Mouse (Mus musculus) limb, embryonic 12.5 days (tissue): ENCODE measurements around the gene Crtc3. TPM values are rescaled to one million over a fixed set of nuclear protein-coding genes. Genes with fewer than 3 reads are reported as not detected.

Experiments
- ATAC-seq: fragments of 200-750 bp; cut with Nextera tagmentation; 2 replicates; pipeline ENCODE4 v1.8.0; 2017; ENCODE audit warnings: low read depth, moderate TSS enrichment; ENCODE audit not compliant: insufficient number of reproducible peaks, insufficient read depth, low FRiP score, low TSS enrichment
- H3K27ac ChIP-seq: fragments of 300-500 bp; sonication (generic); 2 replicates; pipeline ENCODE4 v1.5.1; 2016; ENCODE audit warnings: mild to moderate bottlenecking, moderate library complexity
- H3K27me3 ChIP-seq: fragments of 300-500 bp; sonication (generic); 2 replicates; pipeline ENCODE4 v1.6.1; 2016; ENCODE audit warnings: mild to moderate bottlenecking, moderate library complexity
- H3K36me3 ChIP-seq: fragments of 300-500 bp; sonication (generic); 2 replicates; pipeline ENCODE4 v1.6.1; 2016; ENCODE audit warnings: mild to moderate bottlenecking, moderate library complexity
- H3K4me1 ChIP-seq: fragments of 300-500 bp; sonication (generic); replicated peaks from 2 replicates; pipeline ENCODE4 v1.6.1; 2016
- H3K4me2 ChIP-seq: fragments of 300-500 bp; sonication (generic); 2 replicates; pipeline ENCODE4 v1.6.1; 2016; ENCODE audit warnings: mild to moderate bottlenecking, moderate library complexity
- H3K4me3 ChIP-seq: fragments of 300-500 bp; sonication (generic); replicated peaks from 2 replicates; pipeline ENCODE4 v1.5.1; 2016; ENCODE audit warnings: mild to moderate bottlenecking
- H3K9ac ChIP-seq: fragments of 300-500 bp; sonication (generic); replicated peaks from 2 replicates; pipeline ENCODE4 v1.6.1; 2016; ENCODE audit warnings: mild to moderate bottlenecking, moderate library complexity
- H3K9me3 ChIP-seq: fragments of 300-500 bp; sonication (generic); 2 replicates; pipeline ENCODE4 v1.6.1; 2016; ENCODE audit warnings: mild to moderate bottlenecking, moderate library complexity
- WGBS: fragments of 180-500 bp; shearing (Covaris S2); methylation state at CpG from one replicate; pipeline ENCODE4 v1.1.7; 2016; 5-methylcytosine and 5-hydroxymethylcytosine counted together
- polyA plus RNA-seq: library from polyadenylated mRNA; unstranded; fragments of >200 nt; fragmentation: Nextera tagmentation; extraction: Ambion mirVana; gene quantifications from 2 replicates; pipeline ENCODE4 v1.2.1, GENCODE M21; 2016

The Crtc3 gene
- polyA plus RNA-seq, 1 experiment from 2014 or later, result 18.5 TPM

- 82% methylated on average over 7 of the region's 7 CpGs for WGBS
- Histone ChIP-seq H3K4me3 (no peak overlapping the region), H3K27ac (no peak overlapping the region), H3K4me2 (no peak overlapping the region), H3K9me3 (no peaks in the 10 kb centered on the region), H3K9ac (no peak overlapping the region), H3K27me3 (no peaks in the 10 kb centered on the region), H3K4me1 (peaks cover 16% of the 10 kb centered on the region), H3K36me3 (peaks cover 24% of the 10 kb centered on the region; the same call in 1 of the 2 replicates)
- ATAC-seq, result no peak
These were observed 62.8 kb downstream of the Crtc3 start for GRCm38 (mm10) chr7:80625841-80626240.

GRCm38 (mm10) chr7:80623276-80623675, 65.4 kb downstream of the Crtc3 start:
- Histone ChIP-seq H3K9me3 (no peaks in the 10 kb centered on the region), H3K36me3 (peaks cover 23% of the 10 kb centered on the region; the same call in 1 of the 2 replicates), H3K27me3 (no peaks in the 10 kb centered on the region), H3K4me3 (no peak overlapping the region), H3K9ac (no peak overlapping the region), H3K4me1 (peaks cover 2% of the 10 kb centered on the region), H3K4me2 (no peak overlapping the region), H3K27ac (no peak overlapping the region)
- 76% methylated on average over 5 of the region's 5 CpGs for WGBS
- no peak for ATAC-seq

- Histone ChIP-seq H3K36me3 (peaks cover 22% of the 10 kb centered on the region), H3K4me2 (no peak overlapping the region), H3K27ac (no peak overlapping the region), H3K9ac (no peak overlapping the region), H3K9me3 (no peaks in the 10 kb centered on the region), H3K27me3 (no peaks in the 10 kb centered on the region), H3K4me1 (peaks cover 31% of the 10 kb centered on the region), H3K4me3 (no peak overlapping the region)
- ATAC-seq, result no peak
- 82% methylated on average over 9 of the region's 9 CpGs for WGBS
These were observed 72.6 kb downstream of the Crtc3 start for GRCm38 (mm10) chr7:80616096-80616495.

- H3K4me2 ChIP-seq, result no peak overlapping the region
- peaks cover 16% of the 10 kb centered on the region for H3K36me3 ChIP-seq
- no peaks in the 10 kb centered on the region for H3K27me3 ChIP-seq
- no peak overlapping the region for H3K27ac ChIP-seq
- no peak for ATAC-seq
- no peak overlapping the region for H3K4me3 ChIP-seq
- WGBS, result 85% methylated on average over 3 of the region's 3 CpGs
- no peaks in the 10 kb centered on the region for H3K9me3 ChIP-seq
- H3K4me1 ChIP-seq, result peaks cover 33% of the 10 kb centered on the region
- H3K9ac ChIP-seq, result no peak overlapping the region
These were observed 74.6 kb downstream of the Crtc3 start for GRCm38 (mm10) chr7:80614042-80614441.

GRCm38 (mm10) chr7:80612191-80612787, 76.4 kb downstream of the Crtc3 start:
- Histone ChIP-seq H3K9ac (no peak overlapping the region), H3K4me2 (no peak overlapping the region), H3K4me1 (peaks cover 40% of the 10 kb centered on the region), H3K27me3 (no peaks in the 10 kb centered on the region), H3K27ac (0 out of 2 replicates have a peak overlapping the region, but pooled peaks have one; percentile 37), H3K9me3 (no peaks in the 10 kb centered on the region), H3K4me3 (no peak overlapping the region), H3K36me3 (peaks cover 11% of the 10 kb centered on the region)
- ATAC-seq, result no peak
- WGBS, result 17% methylated on average over 11 of the region's 11 CpGs

- peaks cover 40% of the 10 kb centered on the region for H3K4me1 ChIP-seq
- 0 out of 2 replicates have a peak overlapping the region, but pooled peaks have one; percentile 37 for H3K27ac ChIP-seq
- 52% methylated on average over 7 of the region's 7 CpGs for WGBS
- peaks cover 12% of the 10 kb centered on the region for H3K36me3 ChIP-seq
- H3K9me3 ChIP-seq, result no peaks in the 10 kb centered on the region
- no peak for ATAC-seq
- no peak overlapping the region for H3K9ac ChIP-seq
- no peak overlapping the region for H3K4me2 ChIP-seq
- no peaks in the 10 kb centered on the region for H3K27me3 ChIP-seq
- H3K4me3 ChIP-seq, result no peak overlapping the region
These were observed 77.0 kb downstream of the Crtc3 start for GRCm38 (mm10) chr7:80611646-80612045.

GRCm38 (mm10) chr7:80607503-80607902, 81.2 kb downstream of the Crtc3 start:
- Histone ChIP-seq H3K9me3 (no peaks in the 10 kb centered on the region), H3K27me3 (no peaks in the 10 kb centered on the region), H3K36me3 (peaks cover 7% of the 10 kb centered on the region; the same call in 1 of the 2 replicates), H3K4me2 (no peak overlapping the region), H3K4me1 (peaks cover 31% of the 10 kb centered on the region), H3K27ac (no peak overlapping the region), H3K4me3 (no peak overlapping the region), H3K9ac (no peak overlapping the region)
- ATAC-seq, result no peak
- WGBS, result 47% methylated on average over 2 of the region's 2 CpGs

- Histone ChIP-seq H3K4me2 (no peak overlapping the region), H3K9me3 (no peaks in the 10 kb centered on the region), H3K4me3 (no peak overlapping the region), H3K4me1 (peaks cover 20% of the 10 kb centered on the region), H3K27me3 (no peaks in the 10 kb centered on the region), H3K36me3 (peaks cover 9% of the 10 kb centered on the region), H3K9ac (no peak overlapping the region), H3K27ac (no peak overlapping the region)
- ATAC-seq, result no peak
- 77% methylated on average over 4 of the region's 4 CpGs for WGBS
These were observed 82.2 kb downstream of the Crtc3 start for GRCm38 (mm10) chr7:80606435-80606834.

- Histone ChIP-seq H3K4me2 (no peak overlapping the region), H3K27ac (no peak overlapping the region), H3K9ac (no peak overlapping the region), H3K27me3 (no peaks in the 10 kb centered on the region), H3K36me3 (peaks cover 17% of the 10 kb centered on the region), H3K4me3 (no peak overlapping the region), H3K9me3 (no peaks in the 10 kb centered on the region), H3K4me1 (peaks cover 16% of the 10 kb centered on the region)
- WGBS, result 5% methylated on average over 10 of the region's 10 CpGs
- no peak for ATAC-seq
These were observed 83.1 kb downstream of the Crtc3 start for GRCm38 (mm10) chr7:80605557-80605930.

GRCm38 (mm10) chr7:80604908-80605556, 83.6 kb downstream of the Crtc3 start:
- H3K4me3 ChIP-seq, result no peak overlapping the region
- H3K9ac ChIP-seq, result no peak overlapping the region
- H3K4me2 ChIP-seq, result no peak overlapping the region
- H3K27me3 ChIP-seq, result no peaks in the 10 kb centered on the region
- H3K27ac ChIP-seq, result no peak overlapping the region
- peaks cover 22% of the 10 kb centered on the region for H3K36me3 ChIP-seq
- 34% methylated on average over 11 of the region's 11 CpGs for WGBS
- ATAC-seq, result no peak
- H3K4me1 ChIP-seq, result peaks cover 16% of the 10 kb centered on the region
- no peaks in the 10 kb centered on the region for H3K9me3 ChIP-seq

- no peaks in the 10 kb centered on the region for H3K9me3 ChIP-seq
- no peak overlapping the region for H3K4me3 ChIP-seq
- H3K9ac ChIP-seq, result no peak overlapping the region
- WGBS, result 77% methylated on average over 1 of the region's 1 CpGs
- peaks cover 37% of the 10 kb centered on the region for H3K36me3 ChIP-seq
- peaks cover 9% of the 10 kb centered on the region; the same call in 1 of the 2 replicates for H3K4me1 ChIP-seq
- no peak for ATAC-seq
- H3K27ac ChIP-seq, result no peak overlapping the region
- no peak overlapping the region for H3K4me2 ChIP-seq
- H3K27me3 ChIP-seq, result no peaks in the 10 kb centered on the region
These were observed 86.1 kb downstream of the Crtc3 start for GRCm38 (mm10) chr7:80602574-80602973.
